Mouse (Mus musculus) gastrocnemius, adult 2 months (tissue): ENCODE measurements around the gene Olfr134. TPM values are rescaled to one million over a fixed set of nuclear protein-coding genes. Genes with fewer than 3 reads are reported as not detected.
"Not testable (repeated sequence)": the region's sequence is repeated elsewhere in the genome, so short reads cannot be mapped to it uniquely, and the experiment has no call there.

Source experiments
- DNase-seq: peaks from one replicate; pipeline ENCODE4 v3.0.0; 2022
- H3K27ac ChIP-seq: fragments of 200-600 bp; 2 replicates; pipeline ENCODE4 v1.8.1; 2022; ENCODE audit warnings: mild to moderate bottlenecking
- H3K4me3 ChIP-seq: fragments of 200-600 bp; 2 replicates; pipeline ENCODE4 v1.8.1; 2022; ENCODE audit warnings: mild to moderate bottlenecking, moderate library complexity
- CTCF ChIP-seq: fragments of 200-600 bp; IDR thresholded peaks from 2 replicates; pipeline ENCODE4 v1.8.1; 2022; ENCODE audit warnings: antibody characterized with exemption, mild to moderate bottlenecking, moderate library complexity
- intact Hi-C: fragments of 180-260 bp; cut with DNase I; formaldehyde crosslinking; loops from one replicate; pipeline ENCODE4 v1.15.1; 2025
- long read RNA-seq, 2 experiments: library from polyadenylated mRNA; stranded (forward); transcript quantifications; one replicate each; pipeline ENCODE4 v2.0.0; 2021
- total RNA-seq, 2 experiments: library from RNA; stranded (reverse); gene quantifications; 2 replicates each; pipeline ENCODE4 v1.2.3; 2021

Olfr134 gene
- not detected for total RNA-seq
- long read RNA-seq, experiment 1: 0 reads
- long read RNA-seq, experiment 2: 0 reads

DNA sequence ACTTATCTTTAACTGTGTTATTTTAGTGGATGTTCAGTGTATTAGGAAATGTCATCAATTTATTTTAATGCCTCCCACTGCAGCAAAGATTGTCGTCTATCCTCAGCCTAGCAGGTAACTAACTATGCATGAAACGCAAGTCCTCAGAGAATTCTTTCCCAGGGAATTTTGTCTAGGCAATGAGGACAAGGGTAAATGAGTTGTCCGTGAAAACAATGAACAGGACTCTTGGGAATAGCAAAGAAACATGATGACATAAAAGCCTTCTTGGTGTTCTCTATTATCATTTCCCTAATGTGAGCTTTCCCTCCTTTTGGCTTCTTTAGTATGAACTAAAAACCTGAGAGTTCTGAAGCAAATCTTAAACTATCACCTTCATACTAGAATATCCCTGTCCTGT lies at the start of gene Olfr134:
TSS of gene Olfr134 (plus strand) at position 301 of the 400 bp plus-strand sequence.
- intact Hi-C loops: no loop called here
- DNase-seq: no peak
- TF ChIP-seq CTCF: no peak
- Histone ChIP-seq H3K4me3 (no peak within 1 kb of the TSS), H3K27ac (no peak within 1 kb of the TSS)

- intact Hi-C loops, DNase-seq, H3K4me3 ChIP-seq, H3K27ac ChIP-seq: not testable (repeated sequence)
Observed at GRCm38 (mm10) chr17:38124199-38124598, 47.0 kb upstream of the Olfr134 start.

DNA sequence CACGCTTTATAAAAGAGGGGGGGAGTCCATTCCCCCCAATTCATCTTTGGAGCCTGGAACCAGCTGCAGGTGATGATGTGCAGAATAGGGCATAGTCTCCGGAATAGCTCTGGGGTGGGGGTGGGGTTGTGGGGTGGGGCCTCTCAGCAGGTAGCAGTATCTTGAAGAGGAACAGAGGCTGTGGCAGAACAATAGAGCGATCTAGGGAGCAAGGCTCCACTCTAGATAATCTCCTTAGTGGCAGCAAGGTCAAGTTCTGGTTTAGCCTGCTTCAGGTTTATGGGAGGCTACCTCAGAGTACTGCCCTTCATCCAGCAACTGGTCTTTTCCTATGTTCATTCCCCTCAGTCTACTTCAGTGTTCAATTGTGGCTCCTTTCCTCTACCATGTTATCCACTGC lies 45.8 kb upstream of the Olfr134 start:
- intact Hi-C loops, H3K4me3 ChIP-seq, DNase-seq, H3K27ac ChIP-seq: not testable (repeated sequence)

DNA sequence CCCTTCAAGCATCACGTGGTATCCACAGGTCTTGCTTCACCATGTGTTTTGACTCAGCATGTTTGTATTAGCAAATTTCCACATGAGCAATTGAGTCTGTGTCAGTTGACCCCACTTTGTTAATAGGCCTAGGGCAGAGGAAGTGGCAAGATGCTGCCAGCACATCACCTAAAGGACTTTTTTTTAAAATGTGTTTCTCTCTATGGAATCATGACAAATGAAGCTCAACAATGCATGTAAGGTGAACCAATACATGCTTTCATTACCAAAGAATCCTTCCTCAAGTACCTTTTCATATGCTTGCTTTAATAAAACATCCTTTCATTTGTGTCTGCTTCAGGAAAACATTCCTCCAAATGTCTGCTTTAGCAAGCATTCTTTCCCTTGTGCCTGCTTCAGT lies 36.8 kb upstream of the Olfr134 start, which contains the start of gene Olfr132:
TSS of gene Olfr132 (minus strand) at position 101 of the 400 bp plus-strand sequence.
- H3K27ac ChIP-seq: no peak within 1 kb of the TSS
- no peak for TF ChIP-seq CTCF
- DNase-seq: no peak
- H3K4me3 ChIP-seq: no peak within 1 kb of the TSS
- intact Hi-C loops: no loop called here

GRCm38 (mm10) chr17:38144981-38145380 lies 26.2 kb upstream of the Olfr134 start, which contains the start of gene Olfr133:
TSS of gene Olfr133 (plus strand) at chr17:38145281.
- H3K27ac ChIP-seq: no peak within 1 kb of the TSS
- intact Hi-C loops: no loop called here
- TF ChIP-seq CTCF: no peak
- DNase-seq: no peak
- H3K4me3 ChIP-seq: no peak within 1 kb of the TSS

DNA sequence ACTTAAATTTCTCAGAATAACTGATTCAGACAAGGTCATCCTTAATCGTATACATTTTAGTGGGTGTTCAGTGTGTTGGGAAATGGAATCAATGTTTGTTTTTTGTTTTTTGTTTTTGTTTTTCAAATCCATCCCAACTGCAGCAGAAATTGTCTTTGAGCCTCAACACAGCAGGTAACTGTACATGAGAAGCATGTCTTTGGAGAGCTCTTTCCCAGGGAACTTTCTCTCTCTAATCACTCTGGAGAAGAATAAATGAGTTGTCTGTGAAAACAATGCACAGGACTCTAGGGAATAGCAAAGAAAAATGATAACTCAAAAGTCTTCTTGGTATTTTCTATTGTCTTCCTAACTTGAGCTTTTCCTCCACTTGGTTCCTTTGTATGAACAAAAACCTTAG lies 32.8 kb downstream of the Olfr134 start, which contains the start of gene Olfr135:
TSS of gene Olfr135 (plus strand) at position 301 of the 400 bp plus-strand sequence.
- no peak for TF ChIP-seq CTCF
- Histone ChIP-seq H3K27ac (no peak within 1 kb of the TSS), H3K4me3 (no peak within 1 kb of the TSS)
- DNase-seq: no peak
- intact Hi-C loops: no loop called here

Other genes with a start within 250 kb of the Olfr134 start
- gene Olfr761, start 218.3 kb upstream of the Olfr134 start, total RNA-seq: not detected
- not detected for gene Olfr129, start 111.3 kb upstream of the Olfr134 start, total RNA-seq
- gene Olfr130, start 107.5 kb upstream of the Olfr134 start, total RNA-seq: not detected
- not detected for gene Olfr131, start 82.7 kb upstream of the Olfr134 start, total RNA-seq
- not detected for gene Olfr132, start 36.9 kb upstream of the Olfr134 start, total RNA-seq
- gene Olfr133, start 26.1 kb upstream of the Olfr134 start, total RNA-seq: not detected
- gene Olfr135, start 32.9 kb downstream of the Olfr134 start, total RNA-seq: not detected
- not detected for gene Olfr138, start 89.6 kb downstream of the Olfr134 start, total RNA-seq
- gene Olfr137, start 136.2 kb downstream of the Olfr134 start, total RNA-seq: not detected
- gene Olfr136, start 158.4 kb downstream of the Olfr134 start, total RNA-seq: not detected
- not detected for gene Esp36, start 248.8 kb downstream of the Olfr134 start, total RNA-seq